Mouse (Mus musculus): ENCODE results near the gene Pex16.
A peak's percentile ranks its signal among the peaks of the same experiment; 100 is the strongest.

Gene Pex16

GRCm38 (mm10) chr2:92370821-92371805 is 3.4 kb upstream of the Pex16 start:
- DNase-seq = peak; percentile 34

DNA sequence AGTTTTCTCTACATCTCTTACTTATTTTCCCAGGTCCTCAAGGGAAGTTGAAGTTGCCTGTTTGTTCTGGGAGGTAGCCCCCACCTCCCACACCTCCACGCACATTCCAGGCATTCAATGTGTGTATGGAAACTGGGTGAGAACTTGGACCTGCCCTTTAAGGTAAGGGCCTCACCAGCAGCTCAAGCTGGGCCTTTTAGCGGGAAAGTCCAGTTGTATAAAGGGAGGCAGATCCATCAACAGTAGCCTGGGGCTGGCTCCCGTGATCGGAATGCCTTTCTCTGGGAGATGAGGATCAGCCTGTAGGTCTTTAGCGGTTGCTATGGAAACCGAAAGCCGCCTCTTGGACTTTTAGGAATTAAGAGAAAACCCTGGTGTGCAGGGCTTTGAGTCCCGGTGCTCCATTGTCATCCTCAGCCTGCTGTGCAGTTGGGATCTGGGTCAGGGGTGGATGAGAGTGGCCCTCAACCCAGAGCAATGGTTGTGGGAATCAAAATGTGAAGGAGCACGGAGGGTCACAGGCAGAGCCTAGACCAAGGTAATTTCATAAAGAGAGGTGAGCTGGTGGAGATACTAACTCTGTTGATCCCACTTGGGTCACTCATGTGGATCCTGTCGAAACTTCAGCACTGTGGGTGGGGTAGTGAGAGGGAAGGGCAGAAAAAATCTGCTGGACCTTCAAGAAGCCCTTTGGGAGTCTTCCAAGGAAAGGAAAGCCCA is 2.3 kb upstream of the Pex16 start:
- no peak for DNase-seq

DNA sequence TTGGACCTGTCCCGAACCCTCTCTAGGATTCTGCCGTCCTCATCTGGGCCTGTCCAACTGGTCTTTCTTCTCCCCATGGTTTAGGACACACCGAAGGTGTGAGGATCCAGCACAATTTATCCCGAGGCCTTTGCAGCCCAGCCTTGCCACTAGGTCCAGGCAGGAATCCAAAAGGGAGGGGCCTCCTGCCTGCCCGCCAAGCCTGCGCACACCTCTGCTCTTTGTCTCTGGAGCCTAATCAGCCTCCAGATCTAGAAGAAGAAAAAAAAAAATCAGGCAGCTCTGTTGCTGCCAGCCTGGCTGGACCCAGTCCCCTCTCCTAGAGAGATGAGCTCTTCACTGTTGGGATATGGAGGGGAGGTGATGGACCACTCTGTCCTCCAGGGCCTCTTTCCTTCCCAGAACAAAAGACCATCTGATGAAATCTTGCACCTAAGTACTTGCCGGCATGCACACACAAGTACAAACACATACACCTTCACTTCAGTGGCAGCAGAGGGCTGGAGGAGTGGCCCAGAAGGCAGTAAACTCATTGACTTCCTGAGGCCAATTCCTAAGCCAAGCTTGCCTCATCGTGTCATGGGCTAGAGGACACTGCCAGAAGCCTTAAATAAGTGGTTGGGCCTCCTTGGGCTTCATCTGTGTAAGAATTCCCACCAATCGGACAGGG is 1.6 kb upstream of the Pex16 start:
- DNase-seq = peak; percentile 42

DNA sequence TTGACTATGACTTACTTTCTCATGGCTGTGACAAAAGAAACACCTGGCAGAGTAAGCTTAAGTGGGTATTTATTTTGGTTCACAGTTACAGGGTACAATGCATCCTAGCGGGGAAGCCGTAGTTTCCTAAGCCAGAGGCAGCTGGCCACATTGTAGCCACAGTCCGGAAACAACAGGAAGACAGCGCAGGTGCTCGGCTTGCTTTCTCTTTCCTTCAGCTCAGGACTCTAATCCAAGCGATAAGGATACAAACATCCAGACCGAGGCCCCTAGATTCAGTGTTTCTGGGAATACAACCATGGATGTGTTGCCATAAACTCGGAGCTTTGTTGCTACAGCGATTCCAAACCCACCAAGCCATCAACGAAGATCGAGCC is 1.1 kb upstream of the Pex16 start:
- no peak for DNase-seq

DNA sequence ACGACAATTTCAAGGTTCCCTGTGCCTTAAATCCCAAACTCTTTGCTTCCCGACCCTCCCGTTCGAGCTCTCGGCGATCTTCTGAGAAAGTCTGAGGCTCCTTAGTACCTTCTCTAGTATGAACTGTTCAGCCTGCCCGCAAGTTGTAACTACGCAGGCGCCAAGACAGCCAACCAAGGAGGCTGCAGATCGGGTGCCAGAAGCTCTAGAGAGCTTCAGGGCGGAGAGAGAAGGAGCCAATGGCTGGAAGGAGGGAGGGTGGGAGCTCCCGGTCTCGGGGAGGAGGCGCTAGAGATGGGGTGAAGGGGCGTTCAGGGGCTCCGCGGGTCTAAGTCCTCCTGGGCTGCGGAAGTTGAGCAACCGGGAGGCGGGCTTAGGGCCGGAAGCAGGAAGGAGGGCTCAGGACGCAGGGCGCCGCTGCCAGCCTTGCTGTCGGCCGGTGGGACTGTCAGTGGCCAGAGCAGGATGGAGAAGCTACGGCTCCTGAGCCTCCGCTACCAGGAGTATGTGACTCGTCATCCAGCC is 685 bp downstream of the Pex16 start:
- peak; percentile 87 for DNase-seq

DNA sequence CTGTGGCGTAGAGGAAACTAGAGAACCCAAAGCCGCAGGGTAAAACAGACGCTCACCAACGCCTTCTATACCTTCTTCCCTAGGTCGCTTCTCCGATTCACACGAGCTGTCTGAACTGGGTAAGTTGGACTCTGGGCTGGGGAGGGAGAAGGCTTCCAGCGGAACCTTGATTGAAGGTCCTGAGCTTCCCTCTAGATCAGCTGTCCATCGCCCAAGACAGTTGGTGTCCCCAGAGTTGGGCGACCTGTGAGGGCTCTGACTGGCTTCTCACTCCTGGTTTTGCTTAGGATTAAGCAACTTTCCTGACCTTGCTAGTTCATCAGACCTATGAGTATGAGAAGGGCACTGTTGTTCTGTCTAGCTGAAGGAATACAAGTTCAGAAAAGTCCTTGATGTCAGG is 1.3 kb downstream of the Pex16 start:
- DNase-seq = no peak

- DNase-seq = no peak
Measured at GRCm38 (mm10) chr2:92376300-92376699, 1.8 kb downstream of the Pex16 start.

DNA sequence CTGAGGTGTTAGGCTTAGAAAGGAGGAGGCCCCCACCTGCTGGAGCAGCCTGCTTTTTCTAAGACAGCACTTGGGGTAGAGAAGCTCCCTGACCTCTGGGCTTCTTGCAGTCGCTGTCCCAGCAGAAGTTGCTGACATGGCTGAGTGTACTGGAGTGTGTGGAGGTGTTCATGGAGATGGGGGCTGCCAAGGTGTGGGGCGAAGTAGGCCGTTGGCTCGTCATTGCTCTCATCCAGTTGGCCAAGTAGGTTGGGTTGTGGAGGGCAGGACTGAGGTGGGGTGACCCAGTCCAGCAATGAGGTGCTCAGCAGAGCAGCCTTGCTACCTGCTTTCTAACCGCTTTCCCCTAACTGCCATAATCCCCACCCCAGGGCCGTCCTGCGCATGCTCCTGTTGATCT is 2.8 kb downstream of the Pex16 start:
- DNase-seq = peak; percentile 33

DNA sequence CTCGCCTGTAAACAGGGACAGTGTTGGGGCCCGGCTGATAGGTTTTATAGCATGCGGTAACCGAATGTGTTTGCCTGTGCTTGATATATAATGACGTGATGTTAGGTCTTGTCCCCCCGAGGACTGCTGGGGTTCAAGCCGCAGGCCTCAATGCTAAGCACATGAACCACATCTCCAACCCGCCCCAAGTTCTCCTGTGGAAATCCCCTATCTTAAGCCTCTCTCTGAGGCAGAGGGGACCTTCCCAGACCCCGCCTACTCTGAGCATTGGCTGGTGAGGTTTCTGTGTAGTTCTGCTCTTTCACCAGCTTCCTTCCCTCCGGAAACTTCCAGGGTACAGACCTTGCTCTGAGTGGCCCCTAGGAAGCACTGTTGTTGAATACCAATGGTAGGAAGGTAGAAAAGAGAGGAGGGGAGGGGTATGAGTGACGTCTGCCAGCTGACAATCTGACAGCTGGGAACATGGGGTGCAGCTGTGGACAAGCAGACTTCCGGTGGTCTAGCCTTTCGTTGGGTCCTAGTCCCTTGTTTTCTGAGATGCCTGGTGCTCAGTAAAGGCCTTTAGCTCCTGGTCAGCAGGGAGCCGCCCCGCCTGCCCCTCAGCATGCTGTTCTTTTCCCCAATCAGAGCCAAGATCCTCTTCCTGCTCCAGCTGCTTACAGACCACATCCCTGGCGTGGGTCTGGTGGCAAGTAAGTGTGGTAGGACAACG is 5.5 kb downstream of the Pex16 start:
- no peak for DNase-seq

- no peak for DNase-seq
Measured at GRCm38 (mm10) chr2:92380495-92381050, 6.1 kb downstream of the Pex16 start.

- no peak for DNase-seq
Measured at GRCm38 (mm10) chr2:92381161-92381560, 6.7 kb downstream of the Pex16 start.

DNA sequence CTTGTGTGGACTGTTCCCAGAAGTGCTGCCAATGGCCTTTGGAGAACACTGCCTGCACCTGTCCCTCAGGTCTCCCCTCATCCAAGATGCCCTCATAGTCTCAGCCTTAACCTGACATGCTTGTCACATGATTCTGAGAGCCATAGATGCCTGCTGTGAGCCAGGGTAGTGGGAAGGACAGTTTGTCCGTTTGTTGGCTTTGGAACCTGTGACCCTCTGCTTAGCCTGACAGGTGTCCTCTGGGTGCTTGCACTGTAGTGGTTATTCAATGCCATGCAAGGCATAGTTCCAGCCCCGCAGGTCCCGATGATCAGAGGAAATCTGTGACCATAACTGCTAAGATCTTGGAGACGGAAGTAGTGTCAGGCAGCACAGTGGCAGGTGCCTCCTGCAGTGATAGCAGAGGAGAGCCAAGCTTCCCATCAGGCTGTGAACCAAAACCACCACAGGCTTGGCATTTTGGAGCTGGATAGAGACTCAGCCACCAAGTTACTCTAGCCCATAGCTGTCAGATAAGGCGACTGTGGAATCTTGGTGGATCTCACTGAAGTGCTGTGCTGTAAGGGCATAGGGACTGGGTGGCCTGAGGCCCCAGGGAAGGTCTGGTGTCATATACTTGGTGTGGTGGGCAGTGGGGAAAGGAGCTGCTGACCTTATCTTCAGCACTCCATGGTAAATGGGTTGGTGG is 7.6 kb downstream of the Pex16 start, which contains the start of gene 1700029I15Rik:
1700029I15Rik (plus strand) TSS at position 638 of the 688 bp plus-strand sequence.
- no peak for DNase-seq

- DNase-seq = no peak
Measured at GRCm38 (mm10) chr2:92382759-92383158, 8.3 kb downstream of the Pex16 start.

DNA sequence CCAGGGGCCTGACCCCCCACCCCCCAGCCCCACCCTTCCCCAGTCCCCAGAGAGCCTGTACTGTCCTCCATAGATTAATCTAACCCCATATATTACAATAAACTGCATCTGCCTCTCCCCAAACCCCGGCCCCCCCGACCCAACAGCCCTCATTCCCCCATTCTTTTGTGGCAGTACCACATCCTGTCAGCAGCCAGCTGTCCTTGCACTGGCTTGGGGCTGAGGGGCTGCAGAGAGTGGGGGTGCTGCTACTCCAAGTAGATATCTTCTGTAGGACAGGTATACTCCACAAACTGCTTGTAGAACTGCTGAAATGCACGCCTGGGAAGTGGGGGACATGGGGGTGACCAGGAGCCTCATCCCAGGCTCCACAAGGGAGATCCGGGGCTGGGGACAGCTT is 9.6 kb downstream of the Pex16 start:
- no peak for DNase-seq

- DNase-seq = no peak
Measured at GRCm38 (mm10) chr2:92385113-92386051, 10.9 kb downstream of the Pex16 start.

DNA sequence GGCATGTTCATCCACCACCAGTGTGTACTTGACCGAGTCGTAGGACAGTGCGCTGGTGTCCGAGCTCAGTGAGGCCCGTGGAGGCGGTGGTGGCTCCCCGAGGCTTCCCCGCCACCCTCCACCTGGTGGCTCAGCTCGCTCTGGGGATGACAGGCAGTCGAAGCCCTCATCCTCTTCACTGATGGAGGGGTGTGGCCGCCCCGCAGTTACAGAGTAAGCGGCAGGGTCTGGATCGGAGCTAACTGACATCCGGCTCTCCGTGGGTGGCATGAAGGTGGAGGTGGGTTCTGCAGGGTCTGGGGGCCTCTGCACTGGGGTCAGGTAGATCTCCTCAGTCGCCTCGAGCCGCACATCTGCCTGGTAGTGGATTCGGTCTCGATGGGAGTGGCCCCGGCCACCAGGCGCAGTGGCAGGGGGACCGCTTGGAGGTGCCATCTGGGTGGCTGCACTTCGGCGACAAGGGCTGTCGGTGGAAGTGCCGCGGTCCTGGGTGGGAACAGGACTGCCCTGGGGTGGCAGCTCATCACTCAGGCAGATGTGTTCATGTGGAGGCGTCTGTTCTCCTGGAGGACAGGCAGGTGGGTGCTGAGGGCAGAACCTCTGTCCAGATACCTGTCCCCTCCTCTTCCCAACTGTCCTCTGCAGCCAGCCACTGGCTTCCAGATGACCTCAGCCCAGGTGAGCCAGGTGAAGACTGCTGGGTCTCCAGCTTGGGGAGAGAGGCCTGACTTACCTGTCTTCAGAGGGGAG is 12.5 kb downstream of the Pex16 start:
- no peak for DNase-seq

GRCm38 (mm10) chr2:92387646-92388045 is 13.2 kb downstream of the Pex16 start:
- no peak for DNase-seq

GRCm38 (mm10) chr2:92388081-92388517 is 13.6 kb downstream of the Pex16 start:
- DNase-seq = no peak

DNA sequence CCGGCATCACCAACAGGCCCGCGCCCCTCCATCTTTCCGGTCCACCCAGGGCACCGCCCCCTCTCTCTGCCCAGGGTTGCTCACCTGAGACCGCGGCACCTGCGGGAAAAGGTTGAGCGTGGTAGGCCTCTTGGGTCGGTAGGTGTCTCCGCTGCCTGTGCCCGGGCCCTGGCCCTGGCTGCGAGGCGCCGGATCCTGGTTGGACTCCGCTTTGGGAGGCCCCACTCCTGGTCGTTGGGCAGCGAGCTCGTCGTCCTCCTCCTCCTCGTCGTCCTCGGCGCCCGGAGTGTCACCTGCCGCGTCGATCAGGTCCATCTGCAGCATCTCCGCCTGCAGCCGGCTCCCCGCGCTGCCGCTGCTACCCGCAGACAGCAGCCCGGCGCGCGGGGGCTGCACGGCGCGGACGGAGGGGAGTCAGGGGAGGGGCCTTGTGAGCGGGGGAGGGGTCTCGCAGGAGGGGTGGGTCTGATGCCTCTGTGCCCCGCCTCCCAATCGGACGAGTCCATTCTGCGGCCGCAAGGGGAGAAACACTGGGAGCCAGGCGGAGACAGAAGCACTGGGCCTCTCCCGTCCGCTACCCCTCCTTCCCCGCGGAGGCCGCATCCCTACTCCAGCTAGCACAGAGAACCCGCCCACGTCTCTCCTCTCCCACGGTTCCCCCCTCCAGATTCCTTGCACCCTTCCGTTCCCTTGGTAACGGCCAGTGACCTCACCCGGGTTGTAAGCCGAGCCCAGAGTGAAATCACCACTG is 14.6 kb downstream of the Pex16 start:
- peak; percentile 85 for DNase-seq
